Mouse (Mus musculus) liver, adult 2 months (tissue): ENCODE measurements at regions not wholly inside any gene's neighbourhood (a gene's known extent, or its start where the extent isn't known, plus 50 kb on each side); places are given as distances from the start of the nearest gene placed in this dataset.

Experiments
- CTCF ChIP-seq: fragments of 200-500 bp; IDR thresholded peaks from 2 replicates; pipeline ENCODE4 v1.5.1; 2011; ENCODE audit warnings: low read depth, low read length, control low read depth
- POLR2A ChIP-seq: fragments of 200-500 bp; IDR thresholded peaks from 2 replicates; pipeline ENCODE4 v1.6.1; 2011; ENCODE audit warnings: low read length, control low read depth; ENCODE audit not compliant: insufficient read depth; ENCODE audit errors: extremely low read depth

DNA sequence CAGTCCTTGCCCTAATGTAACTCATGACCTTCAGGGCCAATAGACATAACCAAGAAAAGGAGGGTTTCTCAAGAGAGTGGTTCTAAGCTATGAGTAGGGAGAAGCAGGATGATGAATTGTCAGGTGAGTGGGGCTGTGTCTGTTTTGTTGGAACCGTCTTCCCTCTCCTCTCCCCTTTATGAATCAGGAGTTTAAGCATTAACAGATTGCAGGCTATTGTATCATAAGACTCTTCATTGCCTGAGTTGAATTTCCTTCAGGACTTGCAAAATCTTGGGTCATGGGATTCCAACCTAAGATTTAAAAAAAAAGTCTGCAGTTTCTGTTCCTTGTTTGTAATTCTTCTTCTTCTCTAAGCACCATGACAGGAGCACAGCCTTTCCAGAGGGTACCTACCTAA lies 159.5 kb upstream of the Zeb2 start:
- TF ChIP-seq CTCF (no peak), POLR2A (no peak)
